Mouse (Mus musculus): ENCODE measurements at regions not wholly inside any gene's neighbourhood (a gene's known extent, or its start where the extent isn't known, plus 50 kb on each side); places are given as distances from the start of the nearest gene placed in this dataset.
"Not testable (repeated sequence)": the region's sequence is repeated elsewhere in the genome, so short reads cannot be mapped to it uniquely, and the experiment has no call there.

GRCm38 (mm10) chr12:112298521-112298920 is 152.5 kb downstream of the Kif26a start:
- 0 out of 2 replicates have a peak, but pooled peaks cover 8% of the 10 kb centered on the region for H3K27me3 ChIP-seq
- no peak for DNase-seq
- WGBS (ENCODE audit: insufficient replicate concordance): 73% methylated on average over 8 of the region's 8 CpGs

GRCm38 (mm10) chr12:112299089-112299488 is 153.1 kb downstream of the Kif26a start:
- DNase-seq (no peak), ATAC-seq (ENCODE audit: low read depth) (no peak)
- no peaks in the 10 kb centered on the region for H3K36me3 ChIP-seq
- no peak overlapping the region for H3K4me3 ChIP-seq (replicated peaks)
- no peaks in the 10 kb centered on the region for H3K9me3 ChIP-seq (replicated peaks)
- H3K27ac ChIP-seq: no peak overlapping the region
- no peak overlapping the region for H3K4me2 ChIP-seq
- no peak overlapping the region for H3K9ac ChIP-seq
- H3K27me3 ChIP-seq: 0 out of 2 replicates have a peak, but pooled peaks cover 8% of the 10 kb centered on the region
- 71% methylated on average over 5 of the region's 5 CpGs for WGBS (ENCODE audit: insufficient replicate concordance)
- H3K4me1 ChIP-seq (replicated peaks): no peaks in the 10 kb centered on the region

More at GRCm38 (mm10) chr12:112298521-112298920, 152.5 kb downstream of the Kif26a start:
- Histone ChIP-seq H3K9me3 (replicated peaks) (no peaks in the 10 kb centered on the region), H3K4me3 (replicated peaks) (no peak overlapping the region), H3K27ac (no peak overlapping the region), H3K4me1 (replicated peaks) (no peaks in the 10 kb centered on the region), H3K4me2 (no peak overlapping the region), H3K36me3 (no peaks in the 10 kb centered on the region), H3K9ac (no peak overlapping the region)
- ATAC-seq (ENCODE audit: low read depth): no peak

GRCm38 (mm10) chr12:112299603-112300002 is 153.6 kb downstream of the Kif26a start:
- Histone ChIP-seq H3K27ac (no peak overlapping the region), H3K9ac (no peak overlapping the region), H3K36me3 (no peaks in the 10 kb centered on the region), H3K4me3 (replicated peaks) (no peak overlapping the region), H3K4me1 (replicated peaks) (no peaks in the 10 kb centered on the region), H3K9me3 (replicated peaks) (no peaks in the 10 kb centered on the region), H3K27me3 (0 out of 2 replicates have a peak, but pooled peaks cover 8% of the 10 kb centered on the region), H3K4me2 (no peak overlapping the region)
- WGBS (ENCODE audit: insufficient replicate concordance): 61% methylated on average over 6 of the region's 6 CpGs
- ATAC-seq (ENCODE audit: low read depth) (no peak), DNase-seq (no peak)

GRCm38 (mm10) chr12:112300125-112300524 is 154.1 kb downstream of the Kif26a start:
- Histone ChIP-seq H3K9ac (no peak overlapping the region), H3K4me1 (replicated peaks) (no peaks in the 10 kb centered on the region), H3K9me3 (replicated peaks) (no peaks in the 10 kb centered on the region), H3K36me3 (no peaks in the 10 kb centered on the region), H3K4me2 (no peak overlapping the region), H3K27ac (no peak overlapping the region), H3K27me3 (0 out of 2 replicates have a peak, but pooled peaks cover 8% of the 10 kb centered on the region), H3K4me3 (replicated peaks) (no peak overlapping the region)
- no peak for DNase-seq
- ATAC-seq (ENCODE audit: low read depth): no peak
- 44% methylated on average over 4 of the region's 4 CpGs for WGBS (ENCODE audit: insufficient replicate concordance)

GRCm38 (mm10) chr12:112301411-112301891 is 155.4 kb downstream of the Kif26a start:
- H3K27me3 ChIP-seq: 0 out of 2 replicates have a peak, but pooled peaks cover 8% of the 10 kb centered on the region
- WGBS (ENCODE audit: insufficient replicate concordance): 47% methylated on average over 13 of the region's 13 CpGs
- no peaks in the 10 kb centered on the region for H3K36me3 ChIP-seq
- no peak overlapping the region for H3K4me3 ChIP-seq (replicated peaks)
- H3K4me1 ChIP-seq (replicated peaks): no peaks in the 10 kb centered on the region
- ATAC-seq (ENCODE audit: low read depth) (no peak), DNase-seq (no peak)
- no peaks in the 10 kb centered on the region for H3K9me3 ChIP-seq (replicated peaks)
- H3K9ac ChIP-seq: no peak overlapping the region
- H3K4me2 ChIP-seq: no peak overlapping the region
- no peak overlapping the region for H3K27ac ChIP-seq

- 47% methylated on average over 8 of the region's 8 CpGs for WGBS (ENCODE audit: insufficient replicate concordance)
- no peak overlapping the region for H3K4me2 ChIP-seq
- no peak for ATAC-seq (ENCODE audit: low read depth)
These were observed 155.9 kb downstream of the Kif26a start for GRCm38 (mm10) chr12:112301929-112302328.

GRCm38 (mm10) chr12:112306208-112306607 is 160.2 kb downstream of the Kif26a start:
- Histone ChIP-seq H3K27ac (no peak overlapping the region), H3K4me3 (replicated peaks) (no peak overlapping the region), H3K27me3 (no peaks in the 10 kb centered on the region), H3K4me1 (replicated peaks) (no peaks in the 10 kb centered on the region), H3K4me2 (no peak overlapping the region), H3K9me3 (replicated peaks) (no peaks in the 10 kb centered on the region), H3K9ac (no peak overlapping the region), H3K36me3 (no peaks in the 10 kb centered on the region)
- no peak for DNase-seq
- WGBS (ENCODE audit: insufficient replicate concordance): 49% methylated on average over 7 of the region's 7 CpGs
- no peak for ATAC-seq (ENCODE audit: low read depth)

More at GRCm38 (mm10) chr12:112301929-112302328, 155.9 kb downstream of the Kif26a start:
- Histone ChIP-seq H3K27ac (no peak overlapping the region), H3K4me1 (replicated peaks) (no peaks in the 10 kb centered on the region), H3K9ac (no peak overlapping the region), H3K9me3 (replicated peaks) (no peaks in the 10 kb centered on the region), H3K4me3 (replicated peaks) (no peak overlapping the region), H3K36me3 (no peaks in the 10 kb centered on the region), H3K27me3 (0 out of 2 replicates have a peak, but pooled peaks cover 8% of the 10 kb centered on the region)
- DNase-seq: no peak

- no peaks in the 10 kb centered on the region for H3K36me3 ChIP-seq
- DNase-seq (no peak), ATAC-seq (ENCODE audit: low read depth) (no peak)
- H3K9ac ChIP-seq: no peak overlapping the region
- H3K4me1 ChIP-seq (replicated peaks): no peaks in the 10 kb centered on the region
- H3K27ac ChIP-seq: no peak overlapping the region
- H3K9me3 ChIP-seq (replicated peaks): no peaks in the 10 kb centered on the region
- H3K27me3 ChIP-seq: no peaks in the 10 kb centered on the region
- H3K4me3 ChIP-seq (replicated peaks): no peak overlapping the region
- H3K4me2 ChIP-seq: no peak overlapping the region
These were observed 162.0 kb downstream of the Kif26a start for GRCm38 (mm10) chr12:112308016-112308415.

GRCm38 (mm10) chr12:112309096-112309495 is 163.1 kb downstream of the Kif26a start:
- H3K27ac ChIP-seq; H3K36me3 ChIP-seq; DNase-seq; H3K4me3 ChIP-seq (replicated peaks); H3K4me2 ChIP-seq; H3K9ac ChIP-seq; ATAC-seq (ENCODE audit: low read depth); H3K9me3 ChIP-seq (replicated peaks); H3K4me1 ChIP-seq (replicated peaks); H3K27me3 ChIP-seq: not testable (repeated sequence)
- WGBS (ENCODE audit: insufficient replicate concordance): 70% methylated on average over 13 of the region's 13 CpGs

GRCm38 (mm10) chr12:112309781-112310180 is 163.8 kb downstream of the Kif26a start:
- no peaks in the 10 kb centered on the region for H3K9me3 ChIP-seq (replicated peaks)
- H3K9ac ChIP-seq: no peak overlapping the region
- ATAC-seq (ENCODE audit: low read depth): no peak
- no peak overlapping the region for H3K4me2 ChIP-seq
- WGBS (ENCODE audit: insufficient replicate concordance): 85% methylated on average over 10 of the region's 10 CpGs
- no peak overlapping the region for H3K27ac ChIP-seq
- no peak for DNase-seq
- H3K4me1 ChIP-seq (replicated peaks): no peaks in the 10 kb centered on the region
- no peaks in the 10 kb centered on the region for H3K36me3 ChIP-seq
- no peaks in the 10 kb centered on the region for H3K27me3 ChIP-seq
- no peak overlapping the region for H3K4me3 ChIP-seq (replicated peaks)

GRCm38 (mm10) chr12:112310661-112311060 is 164.7 kb downstream of the Kif26a start:
- Histone ChIP-seq H3K4me2 (no peak overlapping the region), H3K36me3 (no peaks in the 10 kb centered on the region), H3K4me1 (replicated peaks) (no peaks in the 10 kb centered on the region), H3K27me3 (no peaks in the 10 kb centered on the region), H3K9ac (no peak overlapping the region), H3K4me3 (replicated peaks) (no peak overlapping the region), H3K27ac (no peak overlapping the region), H3K9me3 (replicated peaks) (no peaks in the 10 kb centered on the region)
- no peak for DNase-seq
- 70% methylated on average over 10 of the region's 10 CpGs for WGBS (ENCODE audit: insufficient replicate concordance)
- no peak for ATAC-seq (ENCODE audit: low read depth)

GRCm38 (mm10) chr12:112314781-112315180 is 168.8 kb downstream of the Kif26a start:
- Histone ChIP-seq H3K4me2 (no peak overlapping the region), H3K36me3 (no peaks in the 10 kb centered on the region), H3K9me3 (replicated peaks) (no peaks in the 10 kb centered on the region), H3K9ac (no peak overlapping the region), H3K4me3 (replicated peaks) (no peak overlapping the region), H3K27me3 (no peaks in the 10 kb centered on the region), H3K4me1 (replicated peaks) (no peaks in the 10 kb centered on the region), H3K27ac (no peak overlapping the region)
- ATAC-seq (ENCODE audit: low read depth): no peak
- 85% methylated on average over 5 of the region's 5 CpGs for WGBS (ENCODE audit: insufficient replicate concordance)
- DNase-seq: no peak

Data from liver, embryonic 13.5 days (tissue).